In genomic region chr11:78499543-78499942, GRCm38 (mm10) we compare ENCODE assay signal across 17 mouse cellular contexts. TPM values are rescaled to one million over a fixed set of nuclear protein-coding genes. Genes with fewer than 3 reads are reported as not detected.
DNase-seq lines count a peak whose midpoint lies in the region; ATAC-seq and TF ChIP-seq lines count a peak whose summit lies in the region.
"Had no signal": no experiment of that assay in that cellular context is flagged by ENCODE, and none has a peak within 500 bp of the region (broad histone marks: within the 10 kb centered on the region; RNA-seq: fewer than 3 reads in every experiment).

No protein-coding gene starts in this region.

- TF ChIP-seq POLR2A in cerebellum, adult 2 months (IDR thresholded peaks at IDR 0.05; ENCODE audit: borderline replicate concordance, insufficient read depth, low read length), result no peak
- TF ChIP-seq POLR2A in liver, adult 2 months (IDR thresholded peaks at IDR 0.05; ENCODE audit: extremely low read depth, insufficient read depth, low read length), result no peak

- peak overlapping the region; percentile 27; the same call in 1 of the 2 replicates for H3K4me2 ChIP-seq in hindbrain, embryonic 14.5 days (replicated peaks)
- peak overlapping the region; percentile 6; the same call in 1 of the 2 replicates for H3K4me2 ChIP-seq in midbrain, embryonic 13.5 days (replicated peaks)
- H3K4me2 ChIP-seq: limb, embryonic 13.5 days had no signal

- peaks cover 13% of the 10 kb centered on the region; the same call in 1 of the 2 replicates for H3K79me2 ChIP-seq in liver, adult 2 months (ENCODE audit: control insufficient read depth, insufficient read depth, low read length)

- peak; percentile 52 for DNase-seq in cerebellum, adult 11-12 months
- no peak for DNase-seq in cerebellum, adult 2 months
- DNase-seq in liver, adult 2 months (ENCODE audit: extremely low read depth, low read depth, low spot score), result no peak
- no peak for DNase-seq in liver
- DNase-seq in hindbrain, embryonic 14.5 days (ENCODE audit: low spot score), result no peak
- no peak for DNase-seq in spleen, adult 18-20 months
- no peak for DNase-seq in right cerebral cortex, postnatal 4 days
- DNase-seq: cerebellum, adult 8-10 months; kidney, adult 11 months; kidney, postnatal 14 days; thymus, postnatal 4 days had no signal

- peaks cover 7% of the 10 kb centered on the region for H3K36me3 ChIP-seq in liver, adult 2 months (ENCODE audit: control insufficient read depth, insufficient read depth, low read length)
- no peaks in the 10 kb centered on the region for H3K36me3 ChIP-seq in hindbrain, embryonic 14.5 days (replicated peaks; ENCODE audit: control insufficient read depth, insufficient read depth)
- no peaks in the 10 kb centered on the region for H3K36me3 ChIP-seq in midbrain, embryonic 13.5 days
- H3K36me3 ChIP-seq: heart, embryonic 10.5 days; limb, embryonic 13.5 days had no signal

- WGBS in cerebellum, adult 2 months, result 70% methylated on average over 16 of the region's 16 CpGs
- 13% methylated on average over 16 of the region's 16 CpGs for WGBS in liver, adult 2 months
- 55% methylated on average over 16 of the region's 16 CpGs for WGBS in hindbrain, embryonic 14.5 days
- WGBS in midbrain, embryonic 13.5 days, result 42% methylated on average over 16 of the region's 16 CpGs

- no peaks in the 10 kb centered on the region for H3K27me3 ChIP-seq in cerebellum, adult 2 months (ENCODE audit: control insufficient read depth, insufficient read depth, low read length)
- no peaks in the 10 kb centered on the region for H3K27me3 ChIP-seq in liver, adult 2 months (ENCODE audit: control insufficient read depth, insufficient read depth, low read length)
- H3K27me3 ChIP-seq in hindbrain, embryonic 14.5 days (ENCODE audit: control insufficient read depth, insufficient read depth, low read length), result peaks cover 7% of the 10 kb centered on the region; the same call in 1 of the 2 replicates
- H3K27me3 ChIP-seq in midbrain, embryonic 13.5 days, result peaks cover 16% of the 10 kb centered on the region; the same call in 1 of the 2 replicates

- H3K4me3 ChIP-seq in cerebellum, adult 2 months (replicated peaks; ENCODE audit: insufficient read depth, low read depth, low read length), result no peak overlapping the region
- peak overlapping the region; percentile 89 for H3K4me3 ChIP-seq in liver, adult 2 months (ENCODE audit: insufficient read depth, low read depth, low read length)
- H3K4me3 ChIP-seq in hindbrain, embryonic 14.5 days (replicated peaks; ENCODE audit: low read length), result peak overlapping the region; percentile 15
- no peak overlapping the region for H3K4me3 ChIP-seq in midbrain, embryonic 13.5 days (replicated peaks)
- H3K4me3 ChIP-seq: heart, embryonic 10.5 days; limb, embryonic 13.5 days had no signal

- peak overlapping the region; percentile 80 for H3K9ac ChIP-seq in liver, adult 2 months (ENCODE audit: low read depth, low read length)
- peak overlapping the region; percentile 5; the same call in 1 of the 2 replicates for H3K9ac ChIP-seq in hindbrain, embryonic 14.5 days
- 0 out of 2 replicates have a peak overlapping the region, but pooled peaks have one; percentile 6 for H3K9ac ChIP-seq in midbrain, embryonic 13.5 days (replicated peaks)
- H3K9ac ChIP-seq: limb, embryonic 13.5 days had no signal

- ATAC-seq in hindbrain, embryonic 14.5 days (ENCODE audit: low FRiP score), result no peak
- no peak for ATAC-seq in midbrain, embryonic 13.5 days

- H3K4me1 ChIP-seq in cerebellum, adult 2 months (ENCODE audit: control insufficient read depth, insufficient read depth, low read length), result peaks cover 15% of the 10 kb centered on the region
- H3K4me1 ChIP-seq in liver, adult 2 months (ENCODE audit: control insufficient read depth, insufficient read depth, low read length), result peaks cover 17% of the 10 kb centered on the region
- H3K4me1 ChIP-seq in hindbrain, embryonic 14.5 days (replicated peaks; ENCODE audit: control insufficient read depth, insufficient read depth, low read length), result peaks cover 26% of the 10 kb centered on the region
- H3K4me1 ChIP-seq in midbrain, embryonic 13.5 days (replicated peaks), result peaks cover 35% of the 10 kb centered on the region

- no peaks in the 10 kb centered on the region for H3K9me3 ChIP-seq in hindbrain, embryonic 14.5 days (ENCODE audit: control insufficient read depth, low read length)
- no peaks in the 10 kb centered on the region for H3K9me3 ChIP-seq in midbrain, embryonic 13.5 days
- H3K9me3 ChIP-seq: heart, embryonic 10.5 days; limb, embryonic 13.5 days had no signal

- H3K27ac ChIP-seq in cerebellum, adult 2 months (ENCODE audit: insufficient read depth, low read length), result no peak overlapping the region
- peak overlapping the region; percentile 95 for H3K27ac ChIP-seq in liver, adult 2 months (replicated peaks; ENCODE audit: insufficient read depth, low read depth, low read length)
- H3K27ac ChIP-seq in hindbrain, embryonic 14.5 days, result 0 out of 2 replicates have a peak overlapping the region, but pooled peaks have one; percentile 5
- H3K27ac ChIP-seq in midbrain, embryonic 13.5 days, result no peak overlapping the region
- H3K27ac ChIP-seq: heart, embryonic 10.5 days; limb, embryonic 13.5 days had no signal

- no peak for TF ChIP-seq CTCF in cerebellum, adult 2 months (IDR thresholded peaks at IDR 0.05; ENCODE audit: borderline replicate concordance, insufficient read depth, low read depth, low read length)
- TF ChIP-seq CTCF in liver, adult 2 months (IDR thresholded peaks at IDR 0.05; ENCODE audit: low read depth, low read length), result no peak

RNA-seq across cellular contexts. Expression of gene Vtn, which starts 0.7 kb away (rescaled TPM):
- polyA plus RNA-seq in cerebellum, adult 2 months (2012; rRNA removed), result 142 and 143 TPM in 2 replicates
- 2,089 and 2,597 TPM in 2 replicates for total RNA-seq in liver, adult 2 months (2014; rRNA removed)
- polyA plus RNA-seq in liver, adult 2 months (2012; rRNA removed), result 3,152 and 3,193 TPM in 2 replicates
- 178 and 201 TPM in 2 replicates for polyA plus RNA-seq in hindbrain, embryonic 14.5 days (2014; fragmentation: Nextera tagmentation; extraction: Ambion mirVana)
- polyA plus RNA-seq in midbrain, embryonic 13.5 days (2015; fragmentation: Nextera tagmentation; extraction: Ambion mirVana), result 109 and 138 TPM in 2 replicates

RNA-seq across cellular contexts. Expression of gene Sarm1, which starts 2.0 kb away (rescaled TPM):
- 29.0 and 32.0 TPM in 2 replicates for polyA plus RNA-seq in cerebellum, adult 2 months (2012; rRNA removed)
- 0.09 and 0.34 TPM in 2 replicates for total RNA-seq in liver, adult 2 months (2014; rRNA removed)
- 0.21 and 0.24 TPM in 2 replicates for polyA plus RNA-seq in liver, adult 2 months (2012; rRNA removed)
- polyA plus RNA-seq in hindbrain, embryonic 14.5 days (2014; fragmentation: Nextera tagmentation; extraction: Ambion mirVana), result 52.0 and 55.1 TPM in 2 replicates
- polyA plus RNA-seq in midbrain, embryonic 13.5 days (2015; fragmentation: Nextera tagmentation; extraction: Ambion mirVana), result 41.4 and 47.8 TPM in 2 replicates

RNA-seq across cellular contexts. Expression of gene Sebox, which starts 3.7 kb away (rescaled TPM):
- 14.7 and 17.3 TPM in 2 replicates for polyA plus RNA-seq in cerebellum, adult 2 months (2012; rRNA removed)
- 0.34 and 0.37 TPM in 2 replicates for total RNA-seq in liver, adult 2 months (2014; rRNA removed)
- 0.36 and 0.91 TPM in 2 replicates for polyA plus RNA-seq in liver, adult 2 months (2012; rRNA removed)
- polyA plus RNA-seq in hindbrain, embryonic 14.5 days (2014; fragmentation: Nextera tagmentation; extraction: Ambion mirVana), result 0.21 TPM in 1 of 2 replicates, not detected in the other
- polyA plus RNA-seq in midbrain, embryonic 13.5 days (2015; fragmentation: Nextera tagmentation; extraction: Ambion mirVana), result not detected in 2 replicates
- total RNA-seq: gastrocnemius, adult 18-20 months; heart, postnatal 36 days had no signal
- polyA plus RNA-seq: heart, embryonic 10.5 days; limb, embryonic 13.5 days; small intestine, adult 2 months had no signal

RNA-seq across cellular contexts. Expression of gene Tmem199, which starts 12.4 kb away (rescaled TPM):
- polyA plus RNA-seq in cerebellum, adult 2 months (2012; rRNA removed), result 67.9 and 69.5 TPM in 2 replicates
- total RNA-seq in liver, adult 2 months (2014; rRNA removed), result 7.7 and 10.8 TPM in 2 replicates
- polyA plus RNA-seq in liver, adult 2 months (2012; rRNA removed), result 5.9 and 6.1 TPM in 2 replicates
- polyA plus RNA-seq in hindbrain, embryonic 14.5 days (2014; fragmentation: Nextera tagmentation; extraction: Ambion mirVana), result 96.1 and 101 TPM in 2 replicates
- polyA plus RNA-seq in midbrain, embryonic 13.5 days (2015; fragmentation: Nextera tagmentation; extraction: Ambion mirVana), result 95.9 and 97.6 TPM in 2 replicates

RNA-seq across cellular contexts. Expression of gene Poldip2, which starts 12.4 kb away (rescaled TPM):
- 133 TPM in 2 replicates for polyA plus RNA-seq in cerebellum, adult 2 months (2012; rRNA removed)
- total RNA-seq in liver, adult 2 months (2014; rRNA removed), result 63.5 and 67.5 TPM in 2 replicates
- polyA plus RNA-seq in liver, adult 2 months (2012; rRNA removed), result 77.6 and 80.9 TPM in 2 replicates
- polyA plus RNA-seq in hindbrain, embryonic 14.5 days (2014; fragmentation: Nextera tagmentation; extraction: Ambion mirVana), result 168 and 176 TPM in 2 replicates
- polyA plus RNA-seq in midbrain, embryonic 13.5 days (2015; fragmentation: Nextera tagmentation; extraction: Ambion mirVana), result 176 and 178 TPM in 2 replicates

Comparison
In these comparisons a context has a peak if more than half of its experiments do, and no peak if none do; other contexts are left out.
1. H3K27ac ChIP-seq: peak in liver, adult 2 months (single experiment) and hindbrain, embryonic 14.5 days (single experiment); none in cerebellum, adult 2 months (single experiment) and midbrain, embryonic 13.5 days (single experiment).
2. H3K4me3 ChIP-seq: peak in liver, adult 2 months (single experiment) and hindbrain, embryonic 14.5 days (single experiment); none in cerebellum, adult 2 months (single experiment) and midbrain, embryonic 13.5 days (single experiment).
3. H3K9ac ChIP-seq: peak in every context shown above with its lines; median percentile 80 in liver, adult 2 months; 6 in midbrain, embryonic 13.5 days; 5 in hindbrain, embryonic 14.5 days.
4. RNA of gene Vtn, which starts 0.7 kb away (polyA plus RNA-seq): 3,152 to 3,193 TPM in liver, adult 2 months; 178 to 201 TPM in hindbrain, embryonic 14.5 days, 142 to 143 TPM in cerebellum, adult 2 months and 109 to 138 TPM in midbrain, embryonic 13.5 days; every median in the first group is over 10 times any median in the second.
5. RNA of gene Sarm1, which starts 2.0 kb away (polyA plus RNA-seq): 52.0 to 55.1 TPM in hindbrain, embryonic 14.5 days, 41.4 to 47.8 TPM in midbrain, embryonic 13.5 days and 29.0 to 32.0 TPM in cerebellum, adult 2 months; 0.21 to 0.24 TPM in liver, adult 2 months; every median in the first group is over 10 times any median in the second.